Mouse (Mus musculus): ENCODE results near the gene Capn1. TPM values are rescaled to one million over a fixed set of nuclear protein-coding genes. Genes with fewer than 3 reads are reported as not detected.

Gene Capn1
- 8.8 and 11.6 TPM in 2 replicates for polyA plus RNA-seq (2015; fragmentation: Nextera tagmentation; extraction: Ambion mirVana)

DNA sequence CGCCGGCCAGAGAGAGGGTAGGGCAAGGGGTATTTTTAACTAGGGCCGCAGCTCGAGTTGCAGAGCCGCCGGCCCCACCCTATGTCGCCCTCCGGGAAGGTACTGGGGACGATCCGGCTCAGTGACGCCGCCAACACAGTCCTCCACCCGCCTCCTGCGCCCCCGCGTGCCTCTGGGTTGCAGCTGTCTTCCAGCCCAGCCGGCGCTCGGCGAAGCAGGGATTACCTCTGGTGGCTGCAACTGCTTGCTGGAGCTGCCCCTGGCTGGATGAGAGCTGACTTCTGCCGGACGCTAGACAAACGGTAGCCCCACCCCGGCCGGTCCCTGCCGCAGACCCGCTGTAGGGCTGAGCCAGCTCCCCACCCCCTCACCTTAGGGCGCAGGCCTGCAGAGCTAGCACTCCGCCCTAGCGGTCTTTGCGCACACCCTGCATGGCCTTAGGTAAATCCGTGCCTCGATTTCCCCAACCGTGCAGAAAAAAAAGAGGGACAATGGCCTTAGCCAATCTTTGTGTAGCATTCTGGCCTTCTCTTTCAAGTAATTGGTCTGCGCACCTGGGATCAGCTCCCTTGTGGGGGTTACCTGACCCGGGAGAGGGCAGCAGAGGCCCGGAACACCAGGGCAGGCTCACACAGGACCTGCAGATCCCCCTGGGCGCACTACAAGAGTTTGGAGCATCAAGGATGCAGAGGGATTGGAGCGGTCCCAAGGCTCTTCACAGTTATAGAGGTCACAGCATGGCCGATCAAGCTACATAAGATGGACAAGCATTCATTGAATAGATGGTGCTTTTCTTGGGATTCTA lies at the start of gene Capn1:
Gene Capn1, minus strand, starts transcription at position 387 of the 805 bp plus-strand sequence.
- Histone ChIP-seq H3K4me2 (peak within 1 kb of the TSS; percentile 88), H3K9ac (peak within 1 kb of the TSS; percentile 66), H3K36me3 (no peaks in the 10 kb centered on the region), H3K27ac (peak within 1 kb of the TSS; percentile 48; the same call in 1 of the 2 replicates), H3K4me3 (peak within 1 kb of the TSS; percentile 54), H3K4me1 (peaks cover 24% of the 10 kb centered on the region), H3K27me3 (0 out of 2 replicates have a peak, but pooled peaks cover 5% of the 10 kb centered on the region), H3K9me3 (no peaks in the 10 kb centered on the region)
- peak; percentile 78 for ATAC-seq (ENCODE audit: borderline replicate concordance, extremely low read depth, low FRiP score, low TSS enrichment)
- WGBS: 2% methylated on average over 40 of the region's 40 CpGs

DNA sequence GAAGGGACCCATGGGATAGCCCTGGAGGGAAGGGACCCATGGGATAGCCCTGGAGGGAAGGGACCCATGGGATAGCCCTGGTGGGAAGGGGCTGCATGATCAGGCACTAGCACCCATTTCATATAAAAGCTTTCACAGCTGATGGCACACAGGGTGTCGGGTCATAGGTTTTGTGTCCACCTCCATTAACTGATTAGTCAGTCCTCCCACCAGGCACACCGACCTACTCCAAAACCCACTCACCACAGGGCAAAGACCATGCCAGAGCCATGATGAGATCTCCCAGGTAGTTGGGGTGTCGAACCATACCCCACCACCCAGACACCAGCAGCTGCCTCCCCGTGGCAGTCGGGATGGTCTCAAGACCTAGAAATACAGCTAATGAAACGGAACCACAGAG lies 47.4 kb upstream of the Capn1 start:
- H3K4me1 ChIP-seq: peaks cover 46% of the 10 kb centered on the region
- no peaks in the 10 kb centered on the region for H3K27me3 ChIP-seq
- H3K9me3 ChIP-seq: no peaks in the 10 kb centered on the region
- H3K36me3 ChIP-seq: peaks cover 16% of the 10 kb centered on the region
- ATAC-seq (ENCODE audit: borderline replicate concordance, extremely low read depth, low FRiP score, low TSS enrichment): no peak
- peak overlapping the region; percentile 92; the same call in 1 of the 2 replicates for H3K4me2 ChIP-seq
- WGBS: 88% methylated on average over 6 of the region's 6 CpGs
- 0 out of 2 replicates have a peak overlapping the region, but pooled peaks have one; percentile 90 for H3K4me3 ChIP-seq
- no peak overlapping the region for H3K9ac ChIP-seq
- H3K27ac ChIP-seq: no peak overlapping the region

DNA sequence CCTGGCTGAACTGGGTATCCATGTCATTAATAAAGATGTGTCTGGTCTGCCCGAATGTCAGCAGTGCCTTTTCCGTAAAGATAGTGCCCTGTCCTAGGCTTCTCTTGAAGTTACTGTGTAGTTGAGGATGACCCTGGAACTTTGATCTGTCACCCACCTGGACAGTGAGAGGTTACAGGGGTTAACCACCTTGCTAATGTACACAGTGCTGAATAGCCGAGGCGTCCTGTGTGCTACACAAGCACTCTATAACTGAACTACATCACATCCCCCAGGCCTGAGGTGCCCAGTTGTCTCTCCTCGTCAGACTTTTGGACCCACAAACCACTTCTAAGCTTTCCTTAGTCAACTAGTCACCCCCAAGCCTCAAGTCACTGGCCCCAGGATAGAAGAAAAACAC lies 46.7 kb upstream of the Capn1 start:
- Histone ChIP-seq H3K27me3 (no peaks in the 10 kb centered on the region), H3K9me3 (no peaks in the 10 kb centered on the region), H3K27ac (0 out of 2 replicates have a peak overlapping the region, but pooled peaks have one; percentile 95), H3K4me3 (peak overlapping the region; percentile 90), H3K9ac (peak overlapping the region; percentile 88), H3K36me3 (peaks cover 16% of the 10 kb centered on the region), H3K4me1 (peaks cover 39% of the 10 kb centered on the region), H3K4me2 (peak overlapping the region; percentile 92)
- WGBS: 42% methylated on average over 5 of the region's 5 CpGs
- ATAC-seq (ENCODE audit: borderline replicate concordance, extremely low read depth, low FRiP score, low TSS enrichment): no peak

DNA sequence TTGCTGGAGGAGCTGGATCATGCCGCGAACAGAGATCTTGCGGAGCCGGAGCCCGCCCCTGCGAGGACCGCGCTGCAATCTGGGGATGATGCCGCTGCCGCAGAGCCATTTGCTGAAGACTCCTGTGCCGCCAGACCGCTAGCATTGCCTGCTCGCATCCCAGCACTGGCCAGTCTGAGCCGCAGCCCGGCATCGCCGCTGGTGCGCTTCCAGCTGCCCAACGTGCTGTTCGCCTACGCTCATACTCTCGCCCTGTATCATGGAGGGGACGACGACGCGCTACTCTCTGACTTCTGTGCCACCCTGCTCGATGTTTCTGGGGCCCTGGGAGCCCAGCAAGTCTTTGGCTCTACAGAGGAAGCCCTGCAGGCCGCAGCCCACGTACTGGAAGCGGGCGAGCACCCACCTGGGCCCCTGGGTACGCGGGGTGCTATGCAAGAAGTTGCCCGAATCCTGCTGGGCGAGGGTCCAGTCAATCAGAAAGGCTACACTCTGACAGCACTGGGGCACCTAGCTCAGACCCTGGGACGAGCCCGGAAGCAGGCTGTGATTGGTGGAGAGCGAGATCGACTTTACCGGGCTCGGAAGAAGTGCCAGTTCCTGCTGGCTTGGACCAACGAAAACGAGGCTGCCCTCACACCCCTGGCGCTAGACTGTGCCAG lies 46.1 kb upstream of the Capn1 start:
- H3K27me3 ChIP-seq: no peaks in the 10 kb centered on the region
- H3K4me1 ChIP-seq: peaks cover 38% of the 10 kb centered on the region
- peaks cover 16% of the 10 kb centered on the region for H3K36me3 ChIP-seq
- H3K4me3 ChIP-seq: peak overlapping the region; percentile 90
- no peaks in the 10 kb centered on the region for H3K9me3 ChIP-seq
- peak overlapping the region; percentile 92 for H3K4me2 ChIP-seq
- H3K9ac ChIP-seq: peak overlapping the region; percentile 88
- H3K27ac ChIP-seq: peak overlapping the region; percentile 95
- ATAC-seq (ENCODE audit: borderline replicate concordance, extremely low read depth, low FRiP score, low TSS enrichment): no peak
- under 1% methylated on average over 37 of the region's 44 CpGs for WGBS

DNA sequence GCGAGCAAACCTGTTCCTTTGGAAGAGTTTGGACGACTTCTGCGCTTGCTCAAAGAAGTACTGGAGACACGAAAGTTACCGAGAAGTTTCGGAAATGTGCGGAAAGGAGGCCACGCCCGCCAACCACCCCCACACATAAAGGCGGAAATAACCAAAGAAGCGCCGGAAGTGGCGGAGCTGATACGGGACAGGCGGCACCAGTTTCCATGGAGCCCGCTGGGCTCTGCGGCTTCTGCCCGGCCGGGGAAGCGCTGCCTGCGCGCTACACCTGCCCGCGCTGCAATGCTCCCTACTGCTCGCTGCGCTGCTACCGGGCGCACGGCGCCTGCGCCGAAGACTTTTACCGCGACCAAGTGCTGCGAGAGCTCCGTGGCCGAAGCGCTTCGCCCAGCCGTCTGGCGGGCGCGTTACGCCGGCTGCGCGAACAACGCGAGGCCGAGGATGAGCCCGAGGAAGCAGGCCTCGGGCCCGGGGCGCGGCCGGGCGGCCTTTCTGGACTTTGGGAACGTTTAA lies 45.4 kb upstream of the Capn1 start, which contains the start of gene Znhit2:
Gene Znhit2, plus strand, starts transcription at position 172 of the 513 bp plus-strand sequence.
- under 1% methylated on average over 58 of the region's 58 CpGs for WGBS
- Histone ChIP-seq H3K27me3 (no peaks in the 10 kb centered on the region), H3K36me3 (peaks cover 16% of the 10 kb centered on the region), H3K4me2 (peak within 1 kb of the TSS; percentile 92), H3K4me3 (peak within 1 kb of the TSS; percentile 90), H3K9me3 (no peaks in the 10 kb centered on the region), H3K9ac (peak within 1 kb of the TSS; percentile 88), H3K27ac (peak within 1 kb of the TSS; percentile 95), H3K4me1 (peaks cover 40% of the 10 kb centered on the region)
- ATAC-seq (ENCODE audit: borderline replicate concordance, extremely low read depth, low FRiP score, low TSS enrichment): peak; percentile 71

DNA sequence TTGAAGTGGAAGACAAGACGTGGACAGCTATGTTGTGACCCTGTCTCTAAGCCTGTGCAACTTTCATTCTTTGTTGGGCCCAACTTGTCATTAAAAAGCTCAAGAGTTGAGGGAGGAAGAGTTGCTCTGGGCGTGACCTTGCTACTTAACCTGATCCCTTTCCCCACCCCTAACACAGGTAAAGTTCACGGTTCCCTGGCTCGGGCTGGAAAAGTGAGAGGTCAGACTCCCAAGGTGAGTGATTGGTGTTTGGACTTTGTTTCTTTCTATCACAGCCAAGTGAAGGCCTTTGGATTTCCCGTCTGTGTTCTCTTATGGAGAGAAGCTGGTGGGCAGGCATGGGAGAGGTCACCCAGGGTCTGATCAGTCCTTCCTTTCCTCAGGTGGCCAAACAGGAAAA lies 43.3 kb upstream of the Capn1 start:
- Histone ChIP-seq H3K27me3 (no peaks in the 10 kb centered on the region), H3K9me3 (no peaks in the 10 kb centered on the region), H3K4me2 (peak overlapping the region; percentile 76), H3K9ac (peak overlapping the region; percentile 90), H3K4me3 (peak overlapping the region; percentile 79), H3K27ac (no peak overlapping the region), H3K4me1 (peaks cover 41% of the 10 kb centered on the region), H3K36me3 (peaks cover 34% of the 10 kb centered on the region)
- no peak for ATAC-seq (ENCODE audit: borderline replicate concordance, extremely low read depth, low FRiP score, low TSS enrichment)
- 74% methylated on average over 5 of the region's 5 CpGs for WGBS

DNA sequence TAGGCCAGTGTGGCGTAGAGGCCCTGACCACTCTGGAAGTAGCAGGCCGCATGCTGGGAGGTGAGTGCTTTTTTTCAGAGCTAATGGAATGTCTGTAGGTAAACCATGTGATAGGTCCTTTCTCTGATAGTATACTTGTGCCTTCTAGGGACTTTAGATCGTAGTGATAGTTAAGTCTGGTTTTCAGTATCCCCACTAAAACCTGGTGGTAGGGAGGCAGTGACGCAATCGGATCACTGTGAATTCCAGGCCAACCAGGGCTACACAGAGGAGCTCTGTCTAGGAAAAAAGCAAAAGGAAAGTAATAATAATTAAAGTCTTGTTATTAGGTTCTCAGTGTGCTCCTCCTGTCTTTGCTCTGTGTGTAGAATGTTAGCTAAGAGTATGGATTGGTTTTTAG lies 42.8 kb upstream of the Capn1 start:
- Histone ChIP-seq H3K9me3 (no peaks in the 10 kb centered on the region), H3K36me3 (peaks cover 38% of the 10 kb centered on the region), H3K27me3 (no peaks in the 10 kb centered on the region), H3K4me2 (peak overlapping the region; percentile 76), H3K27ac (peak overlapping the region; percentile 79; the same call in 1 of the 2 replicates), H3K9ac (peak overlapping the region; percentile 90), H3K4me1 (peaks cover 41% of the 10 kb centered on the region), H3K4me3 (peak overlapping the region; percentile 79)
- ATAC-seq (ENCODE audit: borderline replicate concordance, extremely low read depth, low FRiP score, low TSS enrichment): no peak
- 32% methylated on average over 5 of the region's 5 CpGs for WGBS

DNA sequence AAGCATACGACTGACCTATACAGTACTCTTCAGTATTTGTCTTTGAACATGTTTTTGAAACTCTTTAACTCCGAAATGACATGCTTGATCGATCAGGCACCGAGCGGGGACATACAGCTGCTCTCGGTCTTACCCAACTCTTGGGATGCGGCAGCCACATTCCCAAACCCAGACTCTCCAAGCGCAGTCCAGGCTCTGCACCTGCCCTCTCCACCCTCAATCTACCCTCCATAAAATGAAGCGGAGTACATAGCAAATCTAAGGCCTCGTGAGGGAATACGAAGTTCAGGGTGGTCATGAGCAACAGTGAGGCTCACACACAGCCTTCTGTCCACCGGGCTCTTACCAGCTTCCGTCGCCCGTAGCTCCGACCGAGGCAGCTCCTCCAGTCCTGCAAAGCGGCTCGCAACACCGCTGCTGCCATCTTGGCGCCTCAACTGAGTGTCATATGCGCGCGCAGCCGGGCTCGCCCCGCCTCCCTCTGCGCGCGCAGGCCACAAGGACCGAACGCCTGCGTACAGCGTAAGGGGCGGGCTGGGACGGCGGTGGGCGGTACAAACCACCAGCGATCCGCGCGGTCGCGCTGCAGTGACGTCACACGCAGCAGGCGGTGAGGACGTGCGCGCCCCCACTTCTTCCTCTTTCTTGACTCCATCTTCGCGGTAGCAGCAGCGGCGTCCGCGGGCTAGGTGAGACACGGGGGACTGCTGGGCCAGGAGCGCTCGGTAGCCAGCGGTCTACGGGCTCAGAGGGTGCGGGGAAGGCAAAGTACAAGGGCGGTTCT lies 41.8 kb upstream of the Capn1 start, which contains the start of the genes Mrpl49 and Fau:
Gene Mrpl49, minus strand, starts transcription at position 473 of the 784 bp plus-strand sequence.
Gene Fau, plus strand, starts transcription at position 532 of the 784 bp plus-strand sequence.
- ATAC-seq (ENCODE audit: borderline replicate concordance, extremely low read depth, low FRiP score, low TSS enrichment): peak; percentile 90
- WGBS: under 1% methylated on average over 63 of the region's 63 CpGs
- Histone ChIP-seq H3K4me3 (peak within 1 kb of the TSS; percentile 79), H3K9ac (peak within 1 kb of the TSS; percentile 91), H3K4me2 (peak within 1 kb of the TSS; percentile 76), H3K27me3 (no peaks in the 10 kb centered on the region), H3K27ac (peak within 1 kb of the TSS; percentile 79), H3K4me1 (peaks cover 35% of the 10 kb centered on the region), H3K9me3 (no peaks in the 10 kb centered on the region), H3K36me3 (peaks cover 48% of the 10 kb centered on the region)

DNA sequence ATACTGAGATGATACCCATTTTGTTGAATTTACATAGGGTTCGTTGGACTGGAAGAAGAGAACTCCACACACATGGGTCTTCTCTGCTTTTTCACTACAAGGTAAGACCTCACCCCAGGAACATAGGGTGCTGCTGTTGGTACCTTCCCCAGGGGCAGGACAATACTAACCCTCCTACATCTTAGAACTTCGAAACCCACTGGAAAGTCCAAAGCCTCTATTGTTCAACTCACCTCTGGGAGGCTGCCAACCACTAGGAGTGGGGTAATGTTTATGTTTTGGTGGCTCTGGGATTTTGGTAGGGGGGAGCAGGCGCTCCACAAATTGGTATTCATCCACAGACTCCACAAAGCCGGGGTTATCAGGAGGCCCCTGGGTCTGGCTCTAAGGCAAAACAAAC lies 41.0 kb upstream of the Capn1 start:
- peaks cover 27% of the 10 kb centered on the region for H3K4me1 ChIP-seq
- ATAC-seq (ENCODE audit: borderline replicate concordance, extremely low read depth, low FRiP score, low TSS enrichment): no peak
- H3K4me3 ChIP-seq: peak overlapping the region; percentile 79
- peaks cover 57% of the 10 kb centered on the region for H3K36me3 ChIP-seq
- H3K9me3 ChIP-seq: no peaks in the 10 kb centered on the region
- H3K4me2 ChIP-seq: peak overlapping the region; percentile 71
- WGBS: 50% methylated on average over 4 of the region's 4 CpGs
- peak overlapping the region; percentile 91 for H3K9ac ChIP-seq
- H3K27me3 ChIP-seq: no peaks in the 10 kb centered on the region
- no peak overlapping the region for H3K27ac ChIP-seq

DNA sequence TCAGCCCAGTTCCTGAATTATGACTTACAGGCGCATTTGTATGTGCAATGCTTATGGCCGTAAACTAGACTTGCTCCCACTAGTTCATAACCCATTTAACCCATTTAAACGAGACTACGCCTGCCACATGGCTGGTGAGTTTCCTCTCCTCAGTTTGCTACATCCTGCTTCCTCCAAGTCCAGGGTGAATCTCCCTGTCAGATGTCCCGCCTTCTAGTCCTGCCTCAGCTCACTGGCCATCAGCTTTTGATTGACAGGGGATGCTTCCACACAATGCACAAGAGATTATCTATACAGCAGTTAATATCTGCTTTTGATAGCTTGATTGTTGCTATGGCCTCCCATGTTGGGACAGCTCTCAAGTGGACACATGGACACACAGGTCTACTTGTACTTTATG lies 38.6 kb upstream of the Capn1 start:
- H3K27ac ChIP-seq: no peak overlapping the region
- no peaks in the 10 kb centered on the region for H3K27me3 ChIP-seq
- ATAC-seq (ENCODE audit: borderline replicate concordance, extremely low read depth, low FRiP score, low TSS enrichment): no peak
- 80% methylated on average over 5 of the region's 5 CpGs for WGBS
- H3K36me3 ChIP-seq: peaks cover 71% of the 10 kb centered on the region
- peaks cover 23% of the 10 kb centered on the region for H3K4me1 ChIP-seq
- H3K4me3 ChIP-seq: no peak overlapping the region
- no peak overlapping the region for H3K4me2 ChIP-seq
- no peak overlapping the region for H3K9ac ChIP-seq
- no peaks in the 10 kb centered on the region for H3K9me3 ChIP-seq

DNA sequence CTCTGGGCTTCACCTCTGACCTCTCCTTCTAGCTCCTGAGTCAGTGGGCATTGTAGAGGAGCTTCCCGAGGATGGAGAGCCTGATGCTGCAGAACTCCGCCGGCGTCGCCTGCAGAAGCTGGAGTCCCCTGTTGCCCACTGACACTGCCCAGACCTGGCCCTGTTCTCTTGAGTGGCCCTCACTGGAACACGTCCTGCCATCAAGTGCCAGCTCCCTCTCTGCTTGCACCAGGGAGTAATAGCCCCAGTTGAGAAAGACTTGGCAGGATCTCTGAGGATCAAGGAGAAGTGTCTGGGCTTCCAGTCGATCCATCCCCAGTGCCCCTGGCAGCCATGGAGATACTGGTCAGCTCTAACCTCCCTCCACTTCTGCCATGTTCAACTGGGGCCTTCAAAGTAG lies 36.8 kb upstream of the Capn1 start:
- Histone ChIP-seq H3K4me3 (no peak overlapping the region), H3K9me3 (no peaks in the 10 kb centered on the region), H3K4me1 (peaks cover 27% of the 10 kb centered on the region), H3K4me2 (no peak overlapping the region), H3K9ac (no peak overlapping the region), H3K27ac (no peak overlapping the region), H3K27me3 (no peaks in the 10 kb centered on the region), H3K36me3 (peaks cover 77% of the 10 kb centered on the region)
- 85% methylated on average over 7 of the region's 7 CpGs for WGBS
- no peak for ATAC-seq (ENCODE audit: borderline replicate concordance, extremely low read depth, low FRiP score, low TSS enrichment)

All from lung, embryonic 15.5 days (tissue).